Mouse (Mus musculus) heart, postnatal 25 days (tissue): Measurements from ENCODE around the gene Reln. TPM values are rescaled to one million over a fixed set of nuclear protein-coding genes. Genes with fewer than 3 reads are reported as not detected.

Experiments
- DNase-seq: peaks from one replicate; pipeline ENCODE4 v3.0.0; 2022; ENCODE audit warnings: low spot score
- intact Hi-C: fragments of 180-260 bp; cut with DNase I; formaldehyde crosslinking; loops from one replicate; pipeline ENCODE4 v1.15.1; 2025
- total RNA-seq, 2 experiments: library from RNA; stranded (reverse); gene quantifications; 2 replicates each; pipeline ENCODE4 v1.2.3; 2021

Reln gene
- total RNA-seq, 2 experiments from 2014 or later: 3.3 to 3.8 TPM

DNA sequence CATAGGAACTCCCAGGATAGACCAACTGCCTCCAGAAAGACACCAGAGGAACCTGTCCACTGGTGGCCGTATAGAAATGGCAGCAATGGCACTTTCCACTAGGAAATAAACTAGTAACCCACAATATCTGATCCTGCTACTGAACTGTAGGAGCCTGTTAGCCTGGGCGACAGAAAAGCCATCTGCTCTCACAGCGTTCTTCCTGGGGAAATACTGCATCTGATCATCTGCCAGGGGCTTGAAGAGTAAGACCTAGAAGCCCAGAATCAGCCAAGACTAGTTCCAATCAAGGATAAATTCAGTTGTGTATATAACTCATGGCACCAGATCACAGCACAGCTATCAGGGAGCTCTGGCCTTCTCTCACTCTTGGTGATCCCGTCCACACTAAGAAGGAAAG is 33.5 kb downstream of the Reln start:
- DNase-seq: no peak
- intact Hi-C loops: no loop called here

DNA sequence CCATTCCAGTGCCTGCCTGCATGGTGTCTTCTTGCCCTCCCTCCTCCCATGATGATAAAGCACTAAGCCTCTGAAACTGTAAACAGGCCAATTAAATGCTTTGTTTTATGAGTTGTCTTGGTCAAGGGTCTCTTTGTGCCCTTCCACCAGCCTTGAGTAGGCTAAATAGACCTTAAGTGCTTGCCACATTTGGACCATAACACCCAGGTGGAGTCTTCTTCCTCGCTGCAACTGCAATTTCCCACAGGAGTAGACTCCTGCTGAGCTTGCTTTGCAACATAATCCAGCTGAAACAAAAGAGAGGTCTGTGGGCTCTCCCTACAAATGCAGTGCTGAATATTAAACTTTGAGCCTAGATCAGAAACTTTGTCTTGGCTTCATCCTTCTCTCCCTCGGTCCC is 35.5 kb downstream of the Reln start:
- DNase-seq: no peak
- intact Hi-C loops: no loop called here

DNA sequence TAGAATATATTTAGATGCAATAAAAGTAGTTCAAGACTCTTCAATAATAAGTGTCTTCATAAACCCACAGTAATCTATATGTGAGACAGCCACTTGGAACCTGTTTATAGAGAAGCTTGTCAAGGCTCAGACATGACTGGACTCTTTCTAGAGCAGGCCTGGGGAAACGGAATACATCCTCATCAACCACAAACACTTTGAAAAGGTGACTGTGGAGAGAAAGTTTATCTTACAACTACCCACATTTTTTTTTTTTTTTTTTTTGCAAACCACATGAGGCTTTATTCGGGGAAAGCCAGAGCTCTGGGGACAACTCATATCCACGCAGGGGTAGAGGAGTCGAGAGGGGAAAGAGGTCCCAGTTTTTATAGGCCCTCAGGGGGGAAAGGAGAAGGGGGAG is 36.6 kb downstream of the Reln start:
- no peak for DNase-seq
- intact Hi-C loops: no loop called here

- intact Hi-C loops: no loop called here
- DNase-seq: no peak
Observed at GRCm38 (mm10) chr5:22307072-22307471, 37.4 kb downstream of the Reln start.

GRCm38 (mm10) chr5:22303709-22304108 is 40.8 kb downstream of the Reln start:
- intact Hi-C loops: no loop called here
- DNase-seq: no peak

GRCm38 (mm10) chr5:22302309-22302708 is 42.2 kb downstream of the Reln start:
- DNase-seq: no peak

GRCm38 (mm10) chr5:22300788-22301187 is 43.7 kb downstream of the Reln start:
- intact Hi-C loops: no loop called here
- no peak for DNase-seq

More at GRCm38 (mm10) chr5:22302309-22302708, 42.2 kb downstream of the Reln start:
- intact Hi-C loops: no loop called here

DNA sequence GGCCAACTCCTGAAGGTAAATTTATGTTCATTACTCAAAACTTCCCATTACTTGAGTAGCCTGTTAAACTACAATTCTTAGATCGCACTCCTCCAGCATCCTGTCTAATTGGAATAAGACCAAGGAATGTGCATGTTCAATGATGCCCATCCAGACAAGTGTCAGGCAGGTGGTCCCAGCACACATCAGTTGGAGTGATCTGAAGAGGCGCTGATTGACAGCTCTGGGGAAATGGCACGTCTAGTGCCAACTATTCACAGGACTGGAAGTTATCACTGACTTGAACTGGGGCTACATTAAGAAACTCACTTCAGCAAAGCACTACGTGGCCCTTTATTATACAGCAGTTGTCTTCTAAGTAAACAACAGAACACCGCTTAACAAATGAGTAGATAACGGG is 44.5 kb downstream of the Reln start:
- DNase-seq: no peak
- intact Hi-C loops: no loop called here

GRCm38 (mm10) chr5:22295161-22295560 is 49.3 kb downstream of the Reln start:
- intact Hi-C loops: no loop called here
- no peak for DNase-seq

DNA sequence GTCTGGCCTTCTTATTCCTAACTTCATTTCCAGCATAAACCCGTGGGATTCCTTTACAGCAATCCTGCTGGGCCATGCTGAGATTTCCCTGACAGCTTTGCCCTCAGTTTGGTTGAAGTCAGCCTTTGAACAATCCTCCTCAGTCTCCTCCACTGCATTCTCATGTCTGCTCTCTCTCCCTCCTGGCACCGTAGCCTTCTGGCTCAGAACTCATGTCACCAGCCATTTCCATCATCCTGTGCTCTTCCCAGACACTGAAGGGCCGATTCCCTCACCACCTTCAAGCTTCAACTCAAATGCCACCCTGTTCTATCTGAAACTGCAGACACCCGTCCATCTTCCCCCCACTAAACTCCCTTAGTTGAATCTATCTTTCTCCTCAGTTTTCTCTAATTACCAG is 53.1 kb downstream of the Reln start:
- no peak for DNase-seq
- intact Hi-C loops: no loop called here

- intact Hi-C loops: no loop called here
- DNase-seq: no peak
Observed at GRCm38 (mm10) chr5:22285396-22285795, 59.1 kb downstream of the Reln start.

- intact Hi-C loops: no loop called here
- DNase-seq: no peak
Observed at GRCm38 (mm10) chr5:22282141-22282665, 62.3 kb downstream of the Reln start.

- intact Hi-C loops: no loop called here
- DNase-seq: no peak
Observed at GRCm38 (mm10) chr5:22280534-22281164, 63.9 kb downstream of the Reln start.

- no peak for DNase-seq
- intact Hi-C loops: no loop called here
Observed at GRCm38 (mm10) chr5:22279201-22279600, 65.3 kb downstream of the Reln start.

DNA sequence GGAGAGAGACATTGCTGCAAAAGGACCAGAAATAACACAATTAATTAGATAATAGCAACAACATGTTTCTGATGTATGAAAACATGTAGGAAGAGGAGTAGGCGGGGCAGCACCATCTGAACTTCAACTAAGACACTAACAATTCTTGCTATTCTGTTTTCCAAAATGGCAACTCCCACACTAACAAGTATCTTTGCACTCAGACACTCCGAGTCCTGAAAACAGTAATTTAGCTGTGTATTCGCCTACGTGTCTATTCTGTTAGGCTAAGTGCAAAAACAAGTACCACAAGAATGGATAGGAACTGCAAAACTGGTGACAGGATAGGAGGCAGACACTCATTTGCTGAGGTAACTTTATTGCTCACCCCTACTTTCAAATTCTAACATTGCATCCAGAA is 70.4 kb downstream of the Reln start:
- DNase-seq: no peak
- intact Hi-C loops: no loop called here

DNA sequence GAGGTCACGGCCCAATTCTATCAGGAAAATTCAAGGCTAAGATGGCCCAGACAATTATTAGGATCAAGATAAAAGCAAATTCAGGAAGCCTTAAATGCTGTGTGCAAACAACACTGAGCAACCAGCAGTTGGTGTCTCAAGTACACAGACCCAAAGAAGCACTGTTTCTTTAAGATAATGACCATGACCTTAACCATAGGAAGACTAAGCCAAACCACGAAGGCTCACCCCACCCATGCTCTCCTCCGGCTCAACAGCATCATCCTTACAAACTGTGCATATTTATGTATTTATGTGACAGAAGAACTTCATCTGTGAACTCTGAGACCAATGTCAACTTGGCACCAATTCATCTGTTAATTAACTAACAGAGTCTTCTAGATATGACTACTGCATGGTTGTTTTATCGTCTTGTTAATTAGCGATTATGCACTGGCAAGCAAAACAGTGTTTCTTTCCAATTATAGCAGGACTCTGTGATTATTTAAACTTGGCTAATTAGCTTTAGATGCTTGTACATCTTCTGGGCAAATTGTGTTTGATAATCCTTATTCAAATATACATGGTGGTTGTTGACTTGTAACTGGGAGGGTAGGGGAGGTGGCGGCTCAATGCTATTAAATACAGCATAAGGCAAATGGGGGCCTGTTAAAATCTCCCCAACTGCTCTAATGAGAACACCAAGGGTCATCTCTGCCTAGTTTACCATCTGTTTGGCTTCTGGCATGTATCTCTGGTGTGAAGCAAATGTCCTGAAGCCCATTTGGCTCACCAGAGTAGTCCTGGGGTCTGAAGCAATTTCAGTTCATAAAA is 77.8 kb downstream of the Reln start:
- intact Hi-C loops: no loop called here
- no peak for DNase-seq

DNA sequence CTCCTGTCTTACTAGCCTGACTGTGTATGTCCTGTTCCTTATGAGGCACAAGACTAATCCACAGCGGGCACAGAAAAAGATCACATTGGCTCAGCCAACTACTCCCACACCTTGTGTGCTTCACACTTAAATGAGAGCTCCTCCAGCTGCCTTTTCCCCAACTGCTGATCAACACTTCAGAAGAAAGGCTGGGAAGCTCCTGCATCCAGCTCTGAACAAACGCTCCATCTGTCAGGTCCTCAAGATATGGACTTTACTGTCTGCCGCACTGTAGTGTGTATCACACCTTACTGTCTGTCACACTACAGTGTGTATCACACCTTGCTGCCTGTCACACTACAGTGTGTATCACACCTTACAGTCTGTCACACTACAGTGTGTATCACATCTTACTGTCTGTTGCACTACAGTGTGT is 82.1 kb downstream of the Reln start:
- DNase-seq: no peak

GRCm38 (mm10) chr5:22255346-22255745 is 89.2 kb downstream of the Reln start:
- DNase-seq: no peak
- intact Hi-C loops: no loop called here

More for the DNA sequence above, 82.1 kb downstream of the Reln start:
- intact Hi-C loops: no loop called here

DNA sequence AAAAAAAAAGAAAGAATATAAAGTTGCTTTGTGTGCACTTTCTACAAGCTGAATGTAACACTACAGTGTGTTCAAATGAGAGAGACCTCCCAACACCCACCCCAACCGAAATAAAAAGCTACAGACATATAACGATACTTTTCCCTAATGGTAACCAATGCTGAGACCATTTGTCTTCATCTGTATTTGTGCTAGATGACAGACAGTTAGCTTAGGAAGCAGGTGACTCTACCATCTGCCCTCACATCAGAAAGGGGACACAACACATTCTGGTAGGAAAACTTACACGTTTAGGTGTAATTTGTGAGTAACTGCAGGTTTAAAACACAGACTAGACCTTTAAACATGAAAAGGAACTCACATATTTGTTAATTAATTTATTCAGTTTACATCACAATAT is 90.6 kb downstream of the Reln start:
- no peak for DNase-seq

DNA sequence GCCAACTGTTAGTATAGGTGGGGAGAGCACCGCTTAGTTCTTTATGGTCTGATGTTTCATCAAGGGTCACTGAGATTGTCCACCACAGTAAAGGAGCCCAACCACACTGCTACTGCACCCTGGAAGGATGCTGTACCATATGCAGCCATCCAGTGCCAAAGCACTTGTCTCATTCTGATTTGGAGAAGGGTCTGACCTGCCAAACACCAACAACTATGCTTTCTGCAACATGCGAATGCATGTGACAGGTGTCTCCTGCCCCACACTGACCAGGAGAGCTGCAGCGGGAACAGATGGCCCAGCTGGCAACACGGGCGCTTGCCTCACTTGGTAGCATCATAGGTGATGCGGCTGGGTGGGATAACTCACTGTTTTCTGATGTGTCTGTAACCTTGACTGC is 91.2 kb downstream of the Reln start:
- intact Hi-C loops: no loop called here
- no peak for DNase-seq

More for the DNA sequence above, 90.6 kb downstream of the Reln start:
- intact Hi-C loops: no loop called here

- no peak for DNase-seq
- intact Hi-C loops: no loop called here
Observed at GRCm38 (mm10) chr5:22247850-22248249, 96.7 kb downstream of the Reln start.
